Mouse (Mus musculus) layer of hippocampus, postnatal 36 days (tissue): ENCODE results near the gene Tmem151a. TPM values are rescaled to one million over a fixed set of nuclear protein-coding genes. Genes with fewer than 3 reads are reported as not detected.

Experiments used
- DNase-seq, 2 experiments: peaks; one replicate each; pipeline ENCODE4 v3.0.0; 2022
- total RNA-seq, 2 experiments: library from RNA; stranded (reverse); gene quantifications; 2 replicates each; pipeline ENCODE4 v1.2.3; 2021

The Tmem151a gene
- total RNA-seq, 2 experiments from 2014 or later: 116 to 117 TPM

GRCm38 (mm10) chr19:5040862-5041523, 44.3 kb downstream of the Tmem151a start, which contains the start of gene Brms1:
Gene Brms1, plus strand, starts transcription at chr19:5041354.
- peak; percentile 91 for DNase-seq

GRCm38 (mm10) chr19:5039301-5040114, 45.8 kb downstream of the Tmem151a start:
- DNase-seq: no peak

GRCm38 (mm10) chr19:5038709-5039156, 46.6 kb downstream of the Tmem151a start, which contains the start of the genes B4gat1 and AC124502.3:
Gene B4gat1, plus strand, starts transcription at chr19:5038826.
Gene AC124502.3, plus strand, starts transcription at chr19:5038891.
- peak; percentile 90 for DNase-seq

GRCm38 (mm10) chr19:5037678-5038571, 47.4 kb downstream of the Tmem151a start:
- peak; percentile 85 to 89 for DNase-seq

DNA sequence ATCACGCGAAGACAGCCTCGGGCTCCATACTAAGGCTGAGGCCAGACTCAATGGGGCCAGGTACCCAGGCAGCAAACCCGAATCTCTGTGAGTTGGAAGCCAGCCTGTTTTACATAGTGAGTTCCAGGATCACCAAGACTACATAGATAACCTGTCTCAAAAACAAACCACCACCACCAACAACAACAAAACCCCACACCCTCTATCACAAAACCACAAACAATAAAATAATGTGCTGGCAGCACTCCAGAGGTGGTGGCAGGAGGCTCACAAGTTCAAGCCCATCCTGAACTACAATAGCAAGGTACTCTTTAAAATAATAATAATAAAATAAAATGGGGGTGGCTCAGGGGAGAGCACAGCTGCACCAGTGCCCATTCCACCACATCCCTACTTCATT, 48.8 kb downstream of the Tmem151a start:
- no peak for DNase-seq

DNA sequence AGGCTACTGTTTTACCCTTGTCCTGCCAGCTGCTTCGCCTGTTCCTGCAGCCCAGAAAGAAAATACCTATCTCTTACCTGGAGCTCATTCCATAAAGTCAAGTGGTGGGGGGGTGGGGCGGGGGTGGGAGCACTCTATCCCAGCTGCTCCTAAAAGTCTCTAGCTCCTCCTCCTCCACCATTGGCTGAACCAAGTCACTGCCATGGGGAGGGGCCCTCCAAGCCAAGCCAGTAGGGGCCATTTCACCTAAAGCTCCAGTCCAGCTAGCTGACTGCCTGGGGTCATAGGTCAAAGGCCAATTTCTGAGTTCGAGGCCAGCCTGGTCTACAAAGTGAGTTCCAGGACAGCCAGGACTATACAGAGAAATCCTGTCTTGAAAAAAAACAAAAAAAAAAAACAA, 52.6 kb downstream of the Tmem151a start:
- DNase-seq: no peak

GRCm38 (mm10) chr19:5026111-5026510, 59.2 kb downstream of the Tmem151a start:
- no peak for DNase-seq

GRCm38 (mm10) chr19:5023621-5024479, 61.5 kb downstream of the Tmem151a start, which contains the start of gene Slc29a2:
Gene Slc29a2, plus strand, starts transcription at chr19:5023860.
- peak; percentile 89 for DNase-seq

DNA sequence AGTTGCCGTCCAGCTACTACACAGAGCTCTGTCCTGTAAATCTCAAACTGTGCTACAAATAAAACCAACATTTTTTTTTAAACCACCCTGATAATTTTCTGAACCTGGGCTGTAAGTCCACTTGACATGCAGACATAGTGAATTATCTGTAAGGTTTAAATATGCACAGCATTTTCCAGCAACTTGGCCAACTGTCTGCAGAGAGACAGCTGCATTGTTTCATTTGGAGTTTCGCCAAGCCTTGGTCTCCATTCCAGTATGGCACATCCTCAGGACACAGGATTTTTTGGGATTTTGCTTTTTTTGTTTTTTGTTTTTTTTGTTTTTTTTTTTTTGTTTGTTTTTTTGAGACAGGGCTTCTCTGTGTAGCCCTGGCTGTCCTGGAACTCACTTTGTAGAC, 63.9 kb downstream of the Tmem151a start:
- DNase-seq: no peak

Other genes with a start within 250 kb of the Tmem151a start
- gene Ccs, start 246.2 kb downstream of the Tmem151a start, total RNA-seq: 10 to 100 TPM; 36.6 to 37.1 TPM
- 1 to 10 TPM; 1.6 to 2.0 TPM for gene Ccdc87, start 246.2 kb downstream of the Tmem151a start, total RNA-seq
- 100 to 1,000 TPM; 102 to 112 TPM for gene Ctsf, start 230.4 kb downstream of the Tmem151a start, total RNA-seq
- 1 to 10 TPM in 1 of 2 experiments, under 1 TPM in 1; 0.87 to 1.4 TPM for gene Actn3, start 207.6 kb downstream of the Tmem151a start, total RNA-seq
- gene Zdhhc24, start 206.9 kb downstream of the Tmem151a start, total RNA-seq: 10 to 100 TPM; 26.4 to 27.1 TPM
- gene Bbs1, start 178.9 kb downstream of the Tmem151a start, total RNA-seq: 10 to 100 TPM; 38.3 to 41.7 TPM
- 10 to 100 TPM; 39.0 to 41.6 TPM for gene Dpp3, start 157.2 kb downstream of the Tmem151a start, total RNA-seq
- gene Peli3, start 142.4 kb downstream of the Tmem151a start, total RNA-seq: 10 to 100 TPM; 19.5 to 24.4 TPM
- gene Mrpl11, start 123.4 kb downstream of the Tmem151a start, total RNA-seq: 10 to 100 TPM; 56.7 to 61.6 TPM
- 1 to 10 TPM; 4.8 to 6.4 TPM for gene Npas4, start 95.2 kb downstream of the Tmem151a start, total RNA-seq
- 10 to 100 TPM; 15.2 to 15.3 TPM for gene Slc29a2, start 61.7 kb downstream of the Tmem151a start, total RNA-seq
- 100 to 1,000 TPM; 110 to 126 TPM for gene B4gat1, start 46.7 kb downstream of the Tmem151a start, total RNA-seq
- 1 to 10 TPM; 4.5 to 5.0 TPM for gene AC124502.3, start 46.6 kb downstream of the Tmem151a start, total RNA-seq
- 10 to 100 TPM; 20.2 to 20.8 TPM for gene Brms1, start 44.2 kb downstream of the Tmem151a start, total RNA-seq
- gene Rin1, start 35.0 kb downstream of the Tmem151a start, total RNA-seq: 100 to 1,000 TPM; 111 to 113 TPM
- gene Cd248, start 17.5 kb downstream of the Tmem151a start, total RNA-seq: 1 to 10 TPM; 2.4 to 3.9 TPM
- gene Yif1a, start 3.0 kb upstream of the Tmem151a start, total RNA-seq: 10 to 100 TPM; 21.1 to 21.5 TPM
- 100 to 1,000 TPM; 673 to 729 TPM for gene Cnih2, start 13.0 kb upstream of the Tmem151a start, total RNA-seq
- gene Rab1b, start 21.5 kb upstream of the Tmem151a start, total RNA-seq: 100 to 1,000 TPM; 162 to 163 TPM
- gene Klc2, start 33.0 kb upstream of the Tmem151a start, total RNA-seq: 100 to 1,000 TPM; 224 to 226 TPM
- gene Pacs1, start 187.6 kb upstream of the Tmem151a start, total RNA-seq: 10 to 100 TPM; 52.5 to 55.0 TPM
- gene Sf3b2, start 209.9 kb upstream of the Tmem151a start, total RNA-seq: 100 to 1,000 TPM; 204 to 205 TPM
- gene Gal3st3, start 212.8 kb upstream of the Tmem151a start, total RNA-seq: 100 to 1,000 TPM; 110 TPM